Mouse (Mus musculus) gastrocnemius, adult 18-20 months (tissue): ENCODE data around the gene Npas3. TPM values are rescaled to one million over a fixed set of nuclear protein-coding genes. Genes with fewer than 3 reads are reported as not detected.

Experiments
- DNase-seq: peaks from one replicate; pipeline ENCODE4 v3.0.0; 2021; ENCODE audit warnings: low spot score
- total RNA-seq, 2 experiments: library from RNA; stranded (reverse); gene quantifications; 2 replicates each; pipeline ENCODE4 v1.2.3; 2021

Npas3 gene
- total RNA-seq, 2 experiments from 2014 or later = 0.07 to 0.09 TPM

GRCm38 (mm10) chr12:53692471-53692870, 444.0 kb downstream of the Npas3 start:
- DNase-seq = no peak

- DNase-seq = no peak
Observed at GRCm38 (mm10) chr12:53694346-53694745, 445.9 kb downstream of the Npas3 start.

DNA sequence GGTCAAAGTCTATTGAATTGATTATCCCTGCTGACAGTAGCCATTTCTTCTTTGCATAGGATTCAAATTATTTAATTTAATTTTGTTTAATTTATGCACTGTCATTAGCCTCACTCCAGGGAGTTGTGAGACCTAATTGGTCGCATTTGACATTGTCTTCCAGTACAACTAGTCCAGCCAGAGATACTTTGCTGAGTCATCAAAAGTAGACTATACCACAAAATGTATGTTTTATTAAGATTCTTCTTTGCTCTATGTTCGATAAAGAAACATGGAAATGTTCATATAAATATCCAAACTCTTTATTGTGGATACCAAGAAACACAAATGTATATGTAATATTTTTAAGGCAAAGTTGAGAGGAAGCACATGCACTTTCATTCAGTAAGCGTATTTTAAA, 446.8 kb downstream of the Npas3 start:
- no peak for DNase-seq

- no peak for DNase-seq
Observed at GRCm38 (mm10) chr12:53697645-53698044, 449.2 kb downstream of the Npas3 start.

GRCm38 (mm10) chr12:53698483-53699227, 450.2 kb downstream of the Npas3 start:
- no peak for DNase-seq

GRCm38 (mm10) chr12:53719896-53720295, 471.4 kb downstream of the Npas3 start:
- no peak for DNase-seq

- DNase-seq = no peak
Observed at GRCm38 (mm10) chr12:53722156-53722555, 473.7 kb downstream of the Npas3 start.

DNA sequence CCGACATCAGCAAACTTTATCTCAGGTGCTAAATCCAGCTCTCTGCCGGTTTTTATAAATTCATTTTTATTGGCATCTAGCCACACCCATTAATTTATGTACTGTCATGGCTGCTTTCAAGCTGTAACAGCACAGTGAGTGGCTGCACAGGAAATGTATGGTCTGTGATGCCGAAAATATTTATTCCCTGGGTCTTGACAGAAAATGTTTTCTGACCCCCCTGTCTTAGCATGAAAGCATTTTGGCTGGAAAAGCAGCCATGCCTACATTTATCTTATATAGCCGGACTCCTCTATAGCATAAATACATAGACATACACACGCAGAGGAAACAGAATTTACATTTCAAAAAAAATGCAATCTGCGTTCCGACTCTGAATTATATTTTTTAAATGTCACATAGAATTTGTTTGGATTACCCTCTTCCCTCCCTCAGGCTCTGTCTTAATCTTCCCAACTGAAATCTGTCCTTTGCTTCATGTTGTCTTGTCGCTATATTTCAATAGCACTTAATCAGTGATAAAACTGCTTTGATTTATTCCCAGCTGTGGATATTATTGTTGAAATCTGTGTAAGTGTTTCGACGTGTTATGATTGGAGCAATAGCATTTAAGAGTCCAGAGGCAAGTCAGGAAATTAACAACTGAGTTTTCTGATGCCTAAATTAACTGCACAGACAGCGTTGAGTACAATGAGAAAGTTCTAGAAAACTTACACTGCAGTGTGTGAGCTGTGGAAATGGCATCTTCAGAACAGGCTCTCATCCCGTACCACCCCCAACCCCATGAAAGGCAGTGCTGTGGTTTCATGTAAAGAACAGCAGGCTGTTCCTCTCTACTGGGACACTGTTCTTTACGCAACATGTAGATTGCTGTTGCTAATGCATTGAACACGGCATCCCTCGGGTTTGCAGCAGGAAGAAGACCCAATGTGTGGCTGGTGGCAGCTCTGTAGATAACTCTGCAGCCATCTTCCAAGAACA, 474.5 kb downstream of the Npas3 start:
- no peak for DNase-seq

DNA sequence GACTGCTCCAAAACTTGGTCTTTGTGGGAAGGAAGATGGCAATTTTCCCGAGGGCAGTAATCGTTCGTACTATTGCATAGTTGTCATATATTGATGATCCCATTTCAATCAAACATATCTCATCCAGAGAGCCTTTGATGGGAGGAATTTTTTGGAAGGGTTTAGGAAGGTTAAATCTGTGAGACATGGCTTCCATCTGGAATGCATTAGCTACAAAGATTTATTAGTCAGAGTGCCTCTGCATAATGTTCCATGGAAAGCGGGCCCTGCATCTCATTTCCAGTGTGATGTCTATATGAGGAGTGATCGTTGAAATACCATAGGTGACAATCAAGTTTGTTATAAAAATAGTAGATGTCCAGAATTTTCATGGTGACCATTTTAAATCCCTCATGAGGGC, 480.8 kb downstream of the Npas3 start:
- no peak for DNase-seq

- no peak for DNase-seq
Observed at GRCm38 (mm10) chr12:53738549-53739292, 490.2 kb downstream of the Npas3 start.

DNA sequence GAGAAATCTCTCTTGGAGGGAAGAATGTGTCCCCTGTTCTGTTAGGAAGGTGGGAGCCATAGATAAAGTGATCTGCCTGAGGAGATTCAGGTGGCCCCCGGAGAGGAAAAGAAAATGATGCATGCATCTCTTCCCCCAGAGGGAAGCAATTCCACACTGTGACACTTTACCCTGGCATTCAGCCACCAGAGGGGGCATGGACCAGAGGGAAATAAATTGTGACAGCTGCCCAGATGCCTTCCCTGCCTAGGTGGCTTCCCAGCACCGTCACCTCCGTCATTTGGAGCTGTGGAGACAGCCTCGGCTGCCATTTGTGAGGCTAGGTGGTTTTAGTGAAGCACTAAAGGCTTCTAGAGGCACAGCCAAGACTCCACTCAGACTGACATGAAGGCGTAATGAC, 498.2 kb downstream of the Npas3 start:
- no peak for DNase-seq

DNA sequence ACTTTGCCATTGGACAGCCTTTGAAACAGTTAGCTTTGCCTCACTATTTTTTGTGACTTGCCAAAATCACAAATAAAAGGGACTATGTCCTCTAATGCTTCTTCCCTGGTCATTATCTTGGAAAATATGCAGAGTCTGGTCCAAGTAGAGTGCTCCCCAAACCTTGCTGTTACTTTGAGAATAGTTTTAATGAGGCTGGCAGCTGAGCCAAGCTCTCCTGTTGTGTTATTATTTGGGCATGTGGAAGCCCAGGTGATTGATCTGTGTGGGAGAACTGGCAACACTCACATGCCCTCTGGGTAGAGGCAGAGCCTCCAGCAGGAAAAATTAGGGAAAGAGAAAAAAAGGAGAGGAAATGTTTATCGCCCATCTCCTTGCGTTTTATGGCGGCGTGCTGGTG, 500.9 kb downstream of the Npas3 start:
- no peak for DNase-seq

GRCm38 (mm10) chr12:53752281-53753072, 504.0 kb downstream of the Npas3 start:
- no peak for DNase-seq

GRCm38 (mm10) chr12:53753368-53753937, 505.0 kb downstream of the Npas3 start:
- no peak for DNase-seq

DNA sequence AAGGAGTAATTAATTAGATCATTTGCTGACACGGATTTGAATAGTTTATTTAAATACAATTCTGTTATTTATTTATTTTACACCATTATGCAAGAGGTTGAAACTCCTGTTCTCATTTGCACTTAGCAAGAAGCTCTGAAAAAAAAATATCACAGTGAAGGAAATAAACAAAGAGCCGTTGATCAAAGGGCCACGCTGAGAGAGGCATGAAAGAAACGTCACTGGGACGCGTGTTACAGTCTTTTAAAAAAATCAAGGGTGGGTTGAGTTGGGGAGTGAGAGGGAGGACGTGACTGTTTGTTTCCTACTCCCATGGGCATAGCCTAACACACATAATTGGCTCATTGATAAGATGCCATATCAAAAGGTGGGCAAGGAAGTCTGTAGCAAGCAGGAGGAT, 505.8 kb downstream of the Npas3 start:
- DNase-seq = no peak

- no peak for DNase-seq
Observed at GRCm38 (mm10) chr12:53757631-53758030, 509.2 kb downstream of the Npas3 start.

DNA sequence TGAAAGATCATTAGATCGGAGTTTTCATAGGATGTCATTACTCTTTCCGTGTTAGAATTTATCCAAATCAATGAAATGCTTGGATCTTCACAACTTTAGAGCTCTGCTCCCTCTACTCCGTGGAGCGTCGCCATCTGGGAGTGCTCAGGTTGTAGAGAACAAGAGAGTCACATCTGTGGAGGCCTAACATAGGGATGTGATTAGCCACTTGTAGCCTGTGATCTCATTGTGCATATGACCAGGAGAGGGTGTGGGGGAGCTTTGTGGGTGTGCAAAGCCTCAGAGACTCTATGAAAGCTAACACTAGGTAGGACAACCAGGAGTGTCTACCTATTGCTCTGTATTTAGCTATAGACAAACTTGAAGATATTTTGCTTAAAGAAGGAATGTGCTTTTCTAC, 509.9 kb downstream of the Npas3 start:
- no peak for DNase-seq

DNA sequence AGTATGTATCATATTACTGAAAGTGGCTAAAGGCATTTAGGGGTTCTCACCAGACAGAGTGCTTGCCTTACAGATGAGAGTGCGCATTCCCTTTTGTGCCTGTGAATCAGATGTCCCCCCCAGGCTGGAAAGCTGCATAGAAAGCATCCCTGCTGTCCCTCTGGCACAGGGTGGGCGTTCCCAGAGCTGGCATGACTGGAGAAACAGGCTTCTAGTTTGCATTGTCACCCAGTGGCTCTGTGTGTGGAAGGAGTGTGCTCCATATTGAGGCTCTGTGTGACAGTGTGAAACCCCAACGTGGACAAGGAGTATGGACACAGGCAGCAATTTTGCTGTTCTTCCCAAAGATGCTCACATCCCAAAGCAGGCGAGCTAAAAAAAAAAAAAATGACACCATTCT, 515.7 kb downstream of the Npas3 start:
- no peak for DNase-seq

- DNase-seq = no peak
Observed at GRCm38 (mm10) chr12:53768392-53768791, 519.9 kb downstream of the Npas3 start.

- DNase-seq = no peak
Observed at GRCm38 (mm10) chr12:53771394-53771936, 523.0 kb downstream of the Npas3 start.
